Mouse (Mus musculus): ENCODE measurements around the gene Stox2. TPM values are rescaled to one million over a fixed set of nuclear protein-coding genes. Genes with fewer than 3 reads are reported as not detected.
A peak's percentile ranks its signal among the peaks of the same experiment; 100 is the strongest.

Stox2 gene
- polyA plus RNA-seq, 1 experiment from 2014 or later, result 7.4 TPM

DNA sequence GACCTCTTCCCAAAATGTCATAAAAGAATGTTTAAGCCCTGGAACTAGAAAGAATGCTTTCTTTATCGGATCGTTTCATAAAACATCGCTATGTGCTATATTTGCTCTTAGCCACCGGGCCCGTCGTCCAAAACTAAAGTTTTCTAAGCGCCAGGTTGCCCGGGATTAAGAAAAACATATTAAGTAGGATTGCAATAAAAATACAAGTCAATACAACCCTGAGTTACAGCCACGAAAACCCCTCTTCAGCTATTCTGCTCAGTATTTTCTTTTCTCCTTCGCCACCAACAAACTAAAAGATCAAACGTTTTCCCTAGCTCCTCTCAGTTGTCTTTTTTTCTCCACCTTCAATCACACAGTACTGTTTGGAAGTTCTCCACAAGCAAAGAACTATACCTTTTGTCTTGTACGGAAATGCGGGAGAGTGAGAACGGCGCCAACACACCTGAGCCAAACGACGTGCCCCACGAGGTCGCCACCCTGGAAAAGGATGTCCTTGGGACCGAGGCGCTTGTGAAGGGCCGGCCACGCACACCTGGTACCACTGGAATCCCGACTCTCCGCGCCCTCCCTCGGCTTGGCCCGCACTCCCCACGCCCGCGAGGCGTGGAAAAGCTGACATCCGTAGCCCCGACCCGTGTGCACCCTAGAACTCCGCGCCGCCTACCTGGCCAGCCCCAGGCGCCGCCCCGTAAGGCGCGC lies 34.0 kb downstream of the Stox2 start:
- H3K27me3 ChIP-seq (replicated peaks; ENCODE audit: insufficient read depth, low read length), result peaks cover 13% of the 10 kb centered on the region; the same call in 1 of the 2 replicates
- peak overlapping the region; percentile 48; the same call in 1 of the 2 replicates for H3K9ac ChIP-seq (replicated peaks; ENCODE audit: low read depth)
- H3K4me2 ChIP-seq (replicated peaks; ENCODE audit: low read depth, low read length), result peak overlapping the region; percentile 86
- no peak overlapping the region for H3K27ac ChIP-seq (ENCODE audit: low read length)
- WGBS, result 2% methylated on average over 43 of the region's 43 CpGs
- no peaks in the 10 kb centered on the region for H3K36me3 ChIP-seq (ENCODE audit: insufficient read depth, low read length)
- no peak for TF ChIP-seq EP300 (IDR thresholded peaks at IDR 0.05)
- TF ChIP-seq CTCF (IDR thresholded peaks at IDR 0.05), result no peak
- H3K4me1 ChIP-seq (ENCODE audit: insufficient read depth, low read depth, low read length), result no peaks in the 10 kb centered on the region
- DNase-seq (ENCODE audit: low spot score), result no peak
- no peaks in the 10 kb centered on the region for H3K9me3 ChIP-seq (ENCODE audit: low read length)
- peak; percentile 61 for ATAC-seq
- H3K4me3 ChIP-seq (ENCODE audit: low read depth, low read length), result peak overlapping the region; percentile 67

GRCm38 (mm10) chr8:47411321-47411720 lies 34.8 kb downstream of the Stox2 start:
- ATAC-seq, result no peak
- no peak for DNase-seq (ENCODE audit: low spot score)
- Histone ChIP-seq H3K9me3 (ENCODE audit: low read length) (no peaks in the 10 kb centered on the region), H3K4me3 (ENCODE audit: low read depth, low read length) (no peak overlapping the region), H3K36me3 (ENCODE audit: insufficient read depth, low read length) (no peaks in the 10 kb centered on the region), H3K4me1 (ENCODE audit: insufficient read depth, low read depth, low read length) (no peaks in the 10 kb centered on the region), H3K27ac (ENCODE audit: low read length) (no peak overlapping the region), H3K9ac (replicated peaks; ENCODE audit: low read depth) (no peak overlapping the region), H3K27me3 (replicated peaks; ENCODE audit: insufficient read depth, low read length) (peaks cover 13% of the 10 kb centered on the region; the same call in 1 of the 2 replicates), H3K4me2 (replicated peaks; ENCODE audit: low read depth, low read length) (peak overlapping the region; percentile 86; the same call in 1 of the 2 replicates)
- TF ChIP-seq CTCF (IDR thresholded peaks at IDR 0.05) (no peak), EP300 (IDR thresholded peaks at IDR 0.05) (no peak)
- 16% methylated on average over 12 of the region's 12 CpGs for WGBS

- H3K4me1 ChIP-seq (ENCODE audit: insufficient read depth, low read depth, low read length), result no peaks in the 10 kb centered on the region
- TF ChIP-seq CTCF (IDR thresholded peaks at IDR 0.05), result no peak
- TF ChIP-seq EP300 (IDR thresholded peaks at IDR 0.05), result no peak
- no peak overlapping the region for H3K4me3 ChIP-seq (ENCODE audit: low read depth, low read length)
- H3K36me3 ChIP-seq (ENCODE audit: insufficient read depth, low read length), result no peaks in the 10 kb centered on the region
- H3K4me2 ChIP-seq (replicated peaks; ENCODE audit: low read depth, low read length), result no peak overlapping the region
- ATAC-seq (no peak), DNase-seq (ENCODE audit: low spot score) (no peak)
- WGBS, result 15% methylated on average over 8 of the region's 8 CpGs
- H3K9me3 ChIP-seq (ENCODE audit: low read length), result no peaks in the 10 kb centered on the region
- no peak overlapping the region for H3K27ac ChIP-seq (ENCODE audit: low read length)
- no peak overlapping the region for H3K9ac ChIP-seq (replicated peaks; ENCODE audit: low read depth)
- H3K27me3 ChIP-seq (replicated peaks; ENCODE audit: insufficient read depth, low read length), result peaks cover 13% of the 10 kb centered on the region; the same call in 1 of the 2 replicates
Measured at GRCm38 (mm10) chr8:47409061-47409460, 37.1 kb downstream of the Stox2 start.

DNA sequence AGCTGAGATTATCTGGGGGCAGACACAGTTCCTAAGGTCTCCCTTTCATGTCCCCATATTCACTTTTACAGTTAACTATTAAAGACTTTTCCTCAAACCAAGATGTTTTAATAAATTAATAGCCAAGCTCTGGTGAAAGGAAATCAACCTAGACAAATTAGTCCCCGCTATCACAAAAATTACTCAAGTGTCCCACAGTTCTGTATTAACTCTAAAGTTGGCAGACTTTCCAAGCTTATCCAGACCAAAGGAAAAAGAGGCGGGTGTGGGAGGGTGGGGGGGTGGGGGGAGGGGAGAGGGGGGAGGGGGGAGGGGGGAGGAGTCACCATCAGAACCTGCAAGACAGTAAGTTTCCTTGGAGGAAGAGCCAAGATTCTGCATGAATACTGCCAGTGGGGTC lies 41.3 kb downstream of the Stox2 start:
- TF ChIP-seq CTCF (IDR thresholded peaks at IDR 0.05), result no peak
- TF ChIP-seq EP300 (IDR thresholded peaks at IDR 0.05), result no peak
- ATAC-seq, result no peak
- DNase-seq (ENCODE audit: low spot score), result no peak
- Histone ChIP-seq H3K9me3 (ENCODE audit: low read length) (no peaks in the 10 kb centered on the region), H3K36me3 (ENCODE audit: insufficient read depth, low read length) (no peaks in the 10 kb centered on the region), H3K27me3 (replicated peaks; ENCODE audit: insufficient read depth, low read length) (no peaks in the 10 kb centered on the region), H3K4me3 (ENCODE audit: low read depth, low read length) (no peak overlapping the region), H3K27ac (ENCODE audit: low read length) (no peak overlapping the region), H3K9ac (replicated peaks; ENCODE audit: low read depth) (no peak overlapping the region), H3K4me1 (ENCODE audit: insufficient read depth, low read depth, low read length) (no peaks in the 10 kb centered on the region), H3K4me2 (replicated peaks; ENCODE audit: low read depth, low read length) (no peak overlapping the region)
- WGBS, result 59% methylated on average over 1 of the region's 2 CpGs

DNA sequence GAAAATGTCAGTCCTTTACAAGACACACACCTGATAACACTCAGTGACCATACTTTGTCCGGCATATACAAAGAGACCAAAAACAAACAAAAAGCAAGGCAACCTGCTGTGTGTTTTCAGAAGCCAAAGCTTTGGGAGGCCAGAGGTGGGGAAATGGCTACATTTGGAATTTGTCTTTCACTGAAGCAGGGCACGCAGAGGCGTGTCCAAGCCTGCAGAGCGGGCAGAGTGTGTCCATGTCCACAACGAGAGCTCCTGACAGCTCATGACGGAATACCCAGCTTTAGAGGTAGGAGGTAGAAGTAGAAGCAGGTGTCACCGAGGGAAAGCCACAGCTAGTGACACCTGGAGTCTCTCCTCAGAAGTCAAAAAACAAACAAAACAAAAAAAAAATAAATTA lies 53.2 kb downstream of the Stox2 start:
- no peak overlapping the region for H3K4me2 ChIP-seq (replicated peaks; ENCODE audit: low read depth, low read length)
- no peak; the same call in 1 of the 2 replicates for ATAC-seq
- 42% methylated on average over 7 of the region's 7 CpGs for WGBS

DNA sequence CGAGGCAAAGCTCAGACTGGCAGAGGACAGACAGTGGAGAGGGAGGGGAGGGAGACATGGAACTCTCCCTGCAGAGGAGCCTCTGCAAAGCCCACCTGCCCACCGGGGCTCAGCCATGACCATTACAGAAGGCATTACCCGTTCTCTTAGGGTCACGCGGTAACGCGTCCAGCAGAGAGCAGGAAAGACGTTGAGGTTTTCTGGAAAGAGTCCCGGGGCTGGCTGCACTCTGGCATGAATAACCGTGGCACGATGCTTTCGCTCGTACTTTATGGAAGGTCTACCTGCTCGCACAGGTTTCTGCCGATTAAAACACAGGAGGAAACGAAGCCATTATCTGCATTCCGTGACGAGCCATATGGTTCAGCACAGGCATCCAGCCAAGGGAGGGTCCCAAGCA lies 53.9 kb downstream of the Stox2 start:
- TF ChIP-seq EP300 (IDR thresholded peaks at IDR 0.05) (no peak), CTCF (IDR thresholded peaks at IDR 0.05) (no peak)
- DNase-seq (ENCODE audit: low spot score) (no peak), ATAC-seq (no peak)
- Histone ChIP-seq H3K9ac (replicated peaks; ENCODE audit: low read depth) (no peak overlapping the region), H3K4me1 (ENCODE audit: insufficient read depth, low read depth, low read length) (no peaks in the 10 kb centered on the region), H3K27ac (ENCODE audit: low read length) (no peak overlapping the region), H3K4me3 (ENCODE audit: low read depth, low read length) (no peak overlapping the region), H3K9me3 (ENCODE audit: low read length) (no peaks in the 10 kb centered on the region), H3K27me3 (replicated peaks; ENCODE audit: insufficient read depth, low read length) (no peaks in the 10 kb centered on the region), H3K36me3 (ENCODE audit: insufficient read depth, low read length) (no peaks in the 10 kb centered on the region), H3K4me2 (replicated peaks; ENCODE audit: low read depth, low read length) (no peak overlapping the region)
- WGBS, result 79% methylated on average over 18 of the region's 18 CpGs

More for the DNA sequence above, 53.2 kb downstream of the Stox2 start:
- Histone ChIP-seq H3K36me3 (ENCODE audit: insufficient read depth, low read length) (no peaks in the 10 kb centered on the region), H3K4me1 (ENCODE audit: insufficient read depth, low read depth, low read length) (no peaks in the 10 kb centered on the region), H3K4me3 (ENCODE audit: low read depth, low read length) (no peak overlapping the region), H3K27ac (ENCODE audit: low read length) (no peak overlapping the region), H3K27me3 (replicated peaks; ENCODE audit: insufficient read depth, low read length) (no peaks in the 10 kb centered on the region), H3K9ac (replicated peaks; ENCODE audit: low read depth) (no peak overlapping the region), H3K9me3 (ENCODE audit: low read length) (no peaks in the 10 kb centered on the region)
- DNase-seq (ENCODE audit: low spot score), result no peak
- TF ChIP-seq CTCF (IDR thresholded peaks at IDR 0.05) (no peak), EP300 (IDR thresholded peaks at IDR 0.05) (no peak)

All from lung, postnatal 0 days (tissue).